Mouse (Mus musculus) ES-Bruce4 (cell line): Measurements from ENCODE around the gene Uox. TPM values are rescaled to one million over a fixed set of nuclear protein-coding genes. Genes with fewer than 3 reads are reported as not detected.

ENCODE experiments used
- H3K27ac ChIP-seq: 2 replicates; pipeline ENCODE4 v1.5.1; 2012; ENCODE audit warnings: low read length, inconsistent platforms; ENCODE audit not compliant: insufficient read depth
- H3K27me3 ChIP-seq: 2 replicates; pipeline ENCODE4 v1.6.1; 2012; ENCODE audit warnings: mild to moderate bottlenecking, low read length, inconsistent platforms; ENCODE audit not compliant: control insufficient read depth, poor library complexity, insufficient read depth, severe bottlenecking
- H3K36me3 ChIP-seq: 2 replicates; pipeline ENCODE4 v1.6.1; 2012; ENCODE audit warnings: inconsistent platforms, mild to moderate bottlenecking, low read length, moderate library complexity; ENCODE audit not compliant: control insufficient read depth, poor library complexity, insufficient read depth, severe bottlenecking
- H3K4me1 ChIP-seq: one replicate; pipeline ENCODE4 v1.8.1; 2011; ENCODE audit warnings: low read length; ENCODE audit not compliant: control insufficient read depth, insufficient read depth
- H3K4me3 ChIP-seq: 2 replicates; pipeline ENCODE4 v1.5.1; 2011; ENCODE audit warnings: low read depth, mild to moderate bottlenecking, low read length
- H3K9ac ChIP-seq: 2 replicates; pipeline ENCODE4 v1.6.1; 2012; ENCODE audit warnings: low read depth, mild to moderate bottlenecking, inconsistent platforms; ENCODE audit not compliant: poor library complexity, severe bottlenecking
- H3K9me3 ChIP-seq: replicated peaks from 2 replicates; pipeline ENCODE4 v1.6.1; 2012; ENCODE audit warnings: mild to moderate bottlenecking, low read length, inconsistent platforms; ENCODE audit not compliant: control insufficient read depth, poor library complexity, insufficient read depth, severe bottlenecking
- CTCF ChIP-seq: IDR thresholded peaks from one replicate; pipeline ENCODE4 v1.8.1; 2011; ENCODE audit warnings: low read depth, low read length
- EP300 ChIP-seq: IDR thresholded peaks from 2 replicates; pipeline ENCODE4 v1.6.1; 2011; ENCODE audit warnings: low read depth, low read length; ENCODE audit not compliant: insufficient read depth
- POLR2A ChIP-seq: IDR thresholded peaks from one replicate; pipeline ENCODE4 v1.8.1; 2011; ENCODE audit warnings: low read length; ENCODE audit not compliant: insufficient read depth
- polyA plus RNA-seq: library from polyadenylated mRNA; stranded (reverse); fragments of >200 nt; gene quantifications from 2 replicates; pipeline ENCODE4 v1.2.4, GENCODE M21; 2011; ENCODE audit warnings: low read depth; ENCODE audit not compliant: missing spikeins, insufficient read depth, insufficient read length

Uox gene
- not detected in 2 replicates for polyA plus RNA-seq

GRCm38 (mm10) chr3:146570148-146570782 is at the start of gene Uox:
TSS of gene Uox (plus strand) at chr3:146570426.
- Histone ChIP-seq H3K4me1 (no peaks in the 10 kb centered on the region), H3K27me3 (no peaks in the 10 kb centered on the region), H3K9me3 (no peaks in the 10 kb centered on the region), H3K9ac (no peak within 1 kb of the TSS), H3K27ac (no peak within 1 kb of the TSS), H3K4me3 (no peak within 1 kb of the TSS), H3K36me3 (no peaks in the 10 kb centered on the region)
- TF ChIP-seq EP300 (no peak), CTCF (no peak), POLR2A (no peak)

GRCm38 (mm10) chr3:146520798-146521651 is 49.2 kb upstream of the Uox start, which contains the start of gene Rpf1:
TSS of gene Rpf1 (minus strand) at chr3:146521429.
- peak within 1 kb of the TSS; percentile 99 for H3K4me3 ChIP-seq
- TF ChIP-seq POLR2A (no peak), EP300 (no peak), CTCF (no peak)
- H3K27ac ChIP-seq = peak within 1 kb of the TSS; percentile 96
- no peaks in the 10 kb centered on the region for H3K9me3 ChIP-seq
- H3K36me3 ChIP-seq = peaks cover 12% of the 10 kb centered on the region
- no peaks in the 10 kb centered on the region for H3K27me3 ChIP-seq
- no peaks in the 10 kb centered on the region for H3K4me1 ChIP-seq
- peak within 1 kb of the TSS; percentile 92 for H3K9ac ChIP-seq

- H3K9ac ChIP-seq = peak overlapping the region; percentile 92
- peak overlapping the region; percentile 96 for H3K27ac ChIP-seq
- no peaks in the 10 kb centered on the region for H3K27me3 ChIP-seq
- H3K4me1 ChIP-seq = no peaks in the 10 kb centered on the region
- H3K9me3 ChIP-seq = no peaks in the 10 kb centered on the region
- TF ChIP-seq CTCF = no peak
- no peak for TF ChIP-seq EP300
- TF ChIP-seq POLR2A = no peak
- peak overlapping the region; percentile 99 for H3K4me3 ChIP-seq
- peaks cover 12% of the 10 kb centered on the region for H3K36me3 ChIP-seq
These were observed 48.6 kb upstream of the Uox start for GRCm38 (mm10) chr3:146521652-146522020.

- no peaks in the 10 kb centered on the region for H3K36me3 ChIP-seq
- no peaks in the 10 kb centered on the region for H3K9me3 ChIP-seq
- H3K4me3 ChIP-seq = no peak overlapping the region
- H3K9ac ChIP-seq = no peak overlapping the region
- no peak overlapping the region for H3K27ac ChIP-seq
- H3K27me3 ChIP-seq = no peaks in the 10 kb centered on the region
- no peaks in the 10 kb centered on the region for H3K4me1 ChIP-seq
- TF ChIP-seq POLR2A (no peak), CTCF (no peak), EP300 (no peak)
These were observed 41.9 kb upstream of the Uox start for GRCm38 (mm10) chr3:146528335-146528734.

- Histone ChIP-seq H3K4me3 (no peak overlapping the region), H3K36me3 (no peaks in the 10 kb centered on the region), H3K27me3 (no peaks in the 10 kb centered on the region; the same call in 1 of the 2 replicates), H3K9me3 (no peaks in the 10 kb centered on the region), H3K4me1 (peaks cover 2% of the 10 kb centered on the region), H3K27ac (no peak overlapping the region), H3K9ac (no peak overlapping the region)
- no peak for TF ChIP-seq EP300
- no peak for TF ChIP-seq POLR2A
- TF ChIP-seq CTCF = no peak
These were observed 35.2 kb upstream of the Uox start for GRCm38 (mm10) chr3:146534986-146535385.
